12 mouse cellular contexts compared by ENCODE assay signal in the genomic region with DNA sequence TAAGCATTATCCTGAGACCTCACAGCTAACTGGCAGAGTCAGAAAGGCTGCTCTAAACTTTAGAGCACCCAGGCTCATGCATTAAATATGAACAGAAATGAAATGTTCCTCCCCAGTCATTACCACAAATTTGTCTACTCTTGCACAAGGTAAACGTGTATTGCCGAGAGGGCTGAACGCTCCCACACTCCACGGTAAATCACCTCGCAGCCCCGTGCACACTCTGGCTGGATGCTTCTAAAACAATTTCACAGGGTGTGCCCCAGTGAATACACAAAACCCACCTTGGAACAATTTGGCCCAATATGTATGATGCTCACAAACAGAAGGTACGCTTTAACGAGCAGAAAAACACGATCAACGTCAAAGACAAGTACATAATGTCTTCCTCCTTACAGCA.
"Had no signal": no experiment of that assay in that cellular context is flagged by ENCODE, and none has a peak within 500 bp of the region (broad histone marks: within the 10 kb centered on the region; RNA-seq: fewer than 3 reads in every experiment).

No protein-coding gene starts in this region.

- H3K27ac ChIP-seq: kidney, postnatal 0 days; liver, embryonic 14.5 days; midbrain, embryonic 13.5 days had no signal

- ATAC-seq: intestine, embryonic 16.5 days; midbrain, embryonic 13.5 days had no signal

- DNase-seq: kidney, adult 9 months; kidney, postnatal 36 days; left cerebral cortex, postnatal 4 days; lung, adult 18-20 months; right cerebral cortex, adult 18-20 months; right cerebral cortex, postnatal 25 days; thymus, adult 2 months; thymus, postnatal 25 days had no signal

- H3K4me3 ChIP-seq: midbrain, embryonic 13.5 days had no signal

- H3K9ac ChIP-seq: liver, embryonic 14.5 days; midbrain, embryonic 13.5 days had no signal

- H3K4me2 ChIP-seq: midbrain, embryonic 13.5 days had no signal

- H3K9me3 ChIP-seq: midbrain, embryonic 13.5 days had no signal
